Mouse (Mus musculus): ENCODE measurements around the gene Fap. TPM values are rescaled to one million over a fixed set of nuclear protein-coding genes. Genes with fewer than 3 reads are reported as not detected.
A peak's percentile ranks its signal among the peaks of the same experiment; 100 is the strongest.

The Fap gene
- polyA plus RNA-seq, 1 experiment from 2014 or later = 0.96 TPM

DNA sequence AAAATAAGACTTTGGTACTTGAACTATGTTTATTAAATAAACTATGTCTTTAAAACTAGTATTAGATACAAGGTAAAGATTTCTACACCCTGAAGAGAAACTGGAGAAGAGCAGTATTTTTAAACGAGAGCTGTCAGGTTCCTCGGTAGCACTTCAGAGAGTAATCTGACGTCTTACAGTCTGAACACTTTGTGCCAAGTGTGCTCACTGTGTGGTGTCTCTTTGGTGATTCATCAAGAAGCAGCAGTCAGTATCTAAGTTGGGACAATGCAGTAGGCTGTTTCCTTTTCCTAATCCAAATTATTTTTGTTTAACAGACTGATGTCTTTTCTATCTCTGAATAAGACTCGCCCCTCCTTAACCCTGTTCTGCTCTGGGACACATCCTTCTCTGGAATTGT lies 78.5 kb downstream of the Fap start:
- H3K27ac ChIP-seq (replicated peaks; ENCODE audit: low read depth, low read length) = no peak overlapping the region
- H3K4me1 ChIP-seq (ENCODE audit: control insufficient read depth, insufficient read depth, low read length) = 0 out of 2 replicates have a peak, but pooled peaks cover 2% of the 10 kb centered on the region
- H3K27me3 ChIP-seq (ENCODE audit: control insufficient read depth, insufficient read depth, low read length) = no peaks in the 10 kb centered on the region
- WGBS = 85% methylated on average over 4 of the region's 4 CpGs
- H3K9ac ChIP-seq (replicated peaks; ENCODE audit: low read length) = no peak overlapping the region
- DNase-seq = no peak
- no peaks in the 10 kb centered on the region for H3K36me3 ChIP-seq (ENCODE audit: control insufficient read depth, insufficient read depth, low read length)
- H3K4me3 ChIP-seq (replicated peaks; ENCODE audit: low read depth, low read length) = no peak overlapping the region
- H3K4me2 ChIP-seq (ENCODE audit: low read length) = no peak overlapping the region
- no peak for ATAC-seq (ENCODE audit: low FRiP score, low TSS enrichment)
- H3K9me3 ChIP-seq (ENCODE audit: control insufficient read depth, low read length) = no peaks in the 10 kb centered on the region

DNA sequence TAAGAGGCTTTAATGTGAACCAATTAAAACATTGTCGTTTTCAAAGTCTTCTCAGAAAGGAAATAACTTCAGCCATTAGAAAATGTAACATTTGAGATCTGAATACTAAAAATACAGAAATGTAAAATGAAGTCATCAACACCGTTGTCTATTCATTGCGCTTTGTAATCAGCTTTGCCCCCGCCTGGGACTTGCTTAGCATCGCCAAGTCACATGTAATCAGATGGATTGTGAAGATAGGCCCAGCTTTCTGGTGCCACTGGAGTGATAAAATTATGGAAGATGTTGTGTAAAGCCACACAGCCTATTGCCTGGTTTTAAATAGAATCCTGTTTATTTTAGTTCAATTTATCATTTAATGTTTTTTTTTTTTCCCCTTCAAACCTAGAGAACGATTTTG lies 84.0 kb downstream of the Fap start:
- no peaks in the 10 kb centered on the region for H3K27me3 ChIP-seq (ENCODE audit: control insufficient read depth, insufficient read depth, low read length)
- no peaks in the 10 kb centered on the region for H3K36me3 ChIP-seq (ENCODE audit: control insufficient read depth, insufficient read depth, low read length)
- 76% methylated on average over 6 of the region's 6 CpGs for WGBS
- H3K27ac ChIP-seq (replicated peaks; ENCODE audit: low read depth, low read length) = no peak overlapping the region
- no peak overlapping the region for H3K4me2 ChIP-seq (ENCODE audit: low read length)
- H3K4me3 ChIP-seq (replicated peaks; ENCODE audit: low read depth, low read length) = no peak overlapping the region
- H3K4me1 ChIP-seq (ENCODE audit: control insufficient read depth, insufficient read depth, low read length) = no peaks in the 10 kb centered on the region
- no peak for DNase-seq
- no peaks in the 10 kb centered on the region for H3K9me3 ChIP-seq (ENCODE audit: control insufficient read depth, low read length)
- ATAC-seq (ENCODE audit: low FRiP score, low TSS enrichment) = no peak
- no peak overlapping the region for H3K9ac ChIP-seq (replicated peaks; ENCODE audit: low read length)

DNA sequence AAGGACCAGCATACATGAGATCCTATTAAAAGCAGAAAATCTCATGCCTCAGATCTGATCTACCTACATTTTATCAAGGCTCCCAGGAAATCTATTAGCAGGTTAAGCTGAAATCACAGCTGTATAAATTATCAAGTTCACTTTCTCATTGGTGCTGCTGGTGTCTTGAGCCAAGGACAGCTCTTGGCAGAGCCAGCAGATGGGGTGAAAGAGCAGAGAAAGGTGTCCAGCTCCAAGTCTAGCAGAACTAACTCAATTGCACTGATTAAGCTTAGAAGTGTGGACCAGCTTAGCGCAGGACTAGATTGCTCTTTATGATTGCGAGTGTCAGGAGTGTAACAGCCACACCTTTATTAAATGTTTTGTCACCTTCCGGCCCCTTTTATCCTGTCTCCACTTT lies 89.0 kb downstream of the Fap start:
- Histone ChIP-seq H3K36me3 (ENCODE audit: control insufficient read depth, insufficient read depth, low read length) (no peaks in the 10 kb centered on the region), H3K4me3 (replicated peaks; ENCODE audit: low read depth, low read length) (no peak overlapping the region), H3K4me2 (ENCODE audit: low read length) (no peak overlapping the region), H3K9me3 (ENCODE audit: control insufficient read depth, low read length) (no peaks in the 10 kb centered on the region), H3K4me1 (ENCODE audit: control insufficient read depth, insufficient read depth, low read length) (0 out of 2 replicates have a peak, but pooled peaks cover 3% of the 10 kb centered on the region), H3K27me3 (ENCODE audit: control insufficient read depth, insufficient read depth, low read length) (no peaks in the 10 kb centered on the region), H3K9ac (replicated peaks; ENCODE audit: low read length) (no peak overlapping the region), H3K27ac (replicated peaks; ENCODE audit: low read depth, low read length) (no peak overlapping the region)
- no peak for ATAC-seq (ENCODE audit: low FRiP score, low TSS enrichment)
- 90% methylated on average over 3 of the region's 3 CpGs for WGBS
- DNase-seq = no peak

DNA sequence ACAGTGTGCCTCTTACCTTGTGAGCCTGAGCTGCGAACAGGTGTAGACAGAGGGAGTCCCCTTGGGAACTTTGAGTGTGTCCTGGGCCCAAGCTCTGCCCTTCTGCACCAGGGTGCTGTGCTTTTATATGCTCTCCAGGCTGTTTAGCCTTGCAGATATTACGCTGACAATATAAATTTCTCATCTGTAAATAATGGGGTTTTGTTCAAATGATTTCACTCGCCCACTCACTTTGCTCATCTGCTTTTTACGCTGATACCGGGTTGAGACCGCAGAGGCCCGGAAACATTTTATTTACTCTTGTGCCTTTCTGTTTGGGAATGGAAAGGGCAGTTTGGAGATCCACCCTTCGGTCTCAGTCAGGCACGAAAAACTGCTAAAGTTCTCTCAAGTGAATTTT lies 90.3 kb downstream of the Fap start, which contains the start of gene Gcg:
Gene Gcg, minus strand, starts transcription at position 101 of the 400 bp plus-strand sequence.
- no peak for ATAC-seq (ENCODE audit: low FRiP score, low TSS enrichment)
- Histone ChIP-seq H3K9me3 (ENCODE audit: control insufficient read depth, low read length) (no peaks in the 10 kb centered on the region), H3K4me3 (replicated peaks; ENCODE audit: low read depth, low read length) (no peak within 1 kb of the TSS), H3K27ac (replicated peaks; ENCODE audit: low read depth, low read length) (no peak within 1 kb of the TSS), H3K9ac (replicated peaks; ENCODE audit: low read length) (no peak within 1 kb of the TSS), H3K36me3 (ENCODE audit: control insufficient read depth, insufficient read depth, low read length) (no peaks in the 10 kb centered on the region), H3K4me2 (ENCODE audit: low read length) (no peak within 1 kb of the TSS), H3K4me1 (ENCODE audit: control insufficient read depth, insufficient read depth, low read length) (0 out of 2 replicates have a peak, but pooled peaks cover 3% of the 10 kb centered on the region), H3K27me3 (ENCODE audit: control insufficient read depth, insufficient read depth, low read length) (no peaks in the 10 kb centered on the region)
- DNase-seq = no peak
- WGBS = 91% methylated on average over 9 of the region's 9 CpGs

DNA sequence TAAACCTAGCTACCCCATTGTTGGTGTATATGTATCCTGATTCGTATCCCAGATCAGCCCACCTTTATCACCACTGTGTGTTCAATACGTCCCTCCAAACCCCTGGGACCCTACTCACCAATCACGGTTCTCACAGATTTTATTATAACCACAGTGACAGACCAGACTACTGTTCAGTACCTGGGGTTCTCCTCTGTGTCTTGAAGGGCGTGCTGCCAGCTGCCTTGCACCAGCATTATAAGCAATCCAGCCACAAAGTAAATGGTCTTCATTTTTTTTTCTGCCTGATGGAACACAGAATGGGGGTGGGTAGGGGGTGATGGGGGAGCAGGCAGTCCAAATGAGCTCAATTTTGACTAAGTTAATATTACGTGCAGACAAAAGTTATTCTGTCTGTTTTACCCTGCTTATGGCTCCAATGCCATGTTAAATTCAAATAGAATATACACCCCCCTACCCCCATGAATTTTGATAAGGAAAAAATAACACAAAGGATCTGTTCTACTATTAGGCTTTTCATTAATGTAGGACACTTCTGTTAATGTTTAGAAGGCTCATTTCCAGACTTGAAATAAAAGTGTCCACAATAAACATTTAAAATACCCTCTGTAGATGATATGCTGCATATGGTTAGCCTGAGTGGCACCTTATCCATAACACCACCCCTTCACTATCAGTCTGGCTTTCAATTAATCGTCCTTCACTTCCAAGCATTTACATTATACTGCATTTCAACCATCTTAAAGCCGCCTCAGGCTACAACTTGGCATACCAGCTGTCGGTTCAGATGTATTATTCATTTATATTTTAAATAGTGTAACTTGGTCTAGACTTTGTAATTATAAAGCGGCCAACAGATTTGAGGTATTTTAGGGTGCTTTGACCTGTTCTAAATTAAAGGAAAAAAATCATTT lies 93.3 kb downstream of the Fap start:
- Histone ChIP-seq H3K36me3 (ENCODE audit: control insufficient read depth, insufficient read depth, low read length) (no peaks in the 10 kb centered on the region), H3K4me1 (ENCODE audit: control insufficient read depth, insufficient read depth, low read length) (0 out of 2 replicates have a peak, but pooled peaks cover 3% of the 10 kb centered on the region), H3K9ac (replicated peaks; ENCODE audit: low read length) (no peak overlapping the region), H3K4me3 (replicated peaks; ENCODE audit: low read depth, low read length) (no peak overlapping the region), H3K9me3 (ENCODE audit: control insufficient read depth, low read length) (no peaks in the 10 kb centered on the region), H3K4me2 (ENCODE audit: low read length) (no peak overlapping the region), H3K27ac (replicated peaks; ENCODE audit: low read depth, low read length) (peak overlapping the region; percentile 53; the same call in 1 of the 2 replicates), H3K27me3 (ENCODE audit: control insufficient read depth, insufficient read depth, low read length) (no peaks in the 10 kb centered on the region)
- ATAC-seq (ENCODE audit: low FRiP score, low TSS enrichment) = peak; percentile 81
- 51% methylated on average over 9 of the region's 9 CpGs for WGBS
- peak; percentile 65 for DNase-seq

DNA sequence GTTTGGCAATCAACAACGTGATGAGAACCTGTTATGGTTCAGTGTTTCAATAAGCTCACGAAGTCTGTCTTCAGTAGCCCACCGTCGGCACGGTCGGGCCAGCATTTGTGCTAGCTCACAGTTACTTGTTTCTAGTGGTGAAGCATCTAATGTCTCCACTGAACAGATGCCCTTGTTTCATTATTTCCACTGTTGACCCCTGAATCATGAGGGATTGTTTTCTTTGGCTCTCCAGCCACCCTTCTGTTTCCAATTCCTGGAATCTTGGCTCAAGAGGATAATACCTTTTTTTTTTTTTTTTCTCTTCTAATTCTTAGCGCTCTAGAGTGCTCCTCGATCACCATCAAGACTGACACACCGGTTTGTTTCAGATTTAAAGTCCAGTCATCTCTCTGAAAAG lies 104.3 kb downstream of the Fap start:
- 85% methylated on average over 9 of the region's 9 CpGs for WGBS
- H3K4me2 ChIP-seq (ENCODE audit: low read length) = no peak overlapping the region
- DNase-seq = no peak
- H3K27me3 ChIP-seq (ENCODE audit: control insufficient read depth, insufficient read depth, low read length) = no peaks in the 10 kb centered on the region
- H3K9me3 ChIP-seq (ENCODE audit: control insufficient read depth, low read length) = no peaks in the 10 kb centered on the region
- no peak for ATAC-seq (ENCODE audit: low FRiP score, low TSS enrichment)
- no peaks in the 10 kb centered on the region for H3K36me3 ChIP-seq (ENCODE audit: control insufficient read depth, insufficient read depth, low read length)
- H3K4me1 ChIP-seq (ENCODE audit: control insufficient read depth, insufficient read depth, low read length) = no peaks in the 10 kb centered on the region
- H3K27ac ChIP-seq (replicated peaks; ENCODE audit: low read depth, low read length) = no peak overlapping the region
- no peak overlapping the region for H3K4me3 ChIP-seq (replicated peaks; ENCODE audit: low read depth, low read length)
- no peak overlapping the region for H3K9ac ChIP-seq (replicated peaks; ENCODE audit: low read length)

DNA sequence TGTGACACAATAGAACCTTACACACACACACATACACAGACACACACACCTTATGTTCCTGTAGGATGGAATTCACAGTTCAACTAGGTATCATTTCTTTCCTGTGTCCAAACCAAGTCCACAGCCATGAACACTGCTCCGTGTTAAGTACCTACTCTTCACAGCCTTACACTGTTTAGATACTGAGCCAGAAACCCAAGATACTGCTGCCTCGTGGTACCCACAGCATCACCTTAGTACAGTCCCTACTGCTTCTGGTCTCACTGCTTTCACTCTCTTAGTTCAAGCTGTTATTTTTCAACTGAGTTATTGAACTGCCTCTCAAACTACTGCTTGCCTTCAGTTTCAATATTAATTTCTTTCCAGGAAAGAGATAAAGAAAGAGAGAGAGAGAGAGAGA lies 110.6 kb downstream of the Fap start:
- no peaks in the 10 kb centered on the region for H3K4me1 ChIP-seq (ENCODE audit: control insufficient read depth, insufficient read depth, low read length)
- H3K4me2 ChIP-seq (ENCODE audit: low read length) = no peak overlapping the region
- H3K36me3 ChIP-seq (ENCODE audit: control insufficient read depth, insufficient read depth, low read length) = no peaks in the 10 kb centered on the region
- H3K27me3 ChIP-seq (ENCODE audit: control insufficient read depth, insufficient read depth, low read length) = no peaks in the 10 kb centered on the region
- H3K27ac ChIP-seq (replicated peaks; ENCODE audit: low read depth, low read length) = no peak overlapping the region
- H3K9ac ChIP-seq (replicated peaks; ENCODE audit: low read length) = no peak overlapping the region
- no peak overlapping the region for H3K4me3 ChIP-seq (replicated peaks; ENCODE audit: low read depth, low read length)
- DNase-seq = no peak
- H3K9me3 ChIP-seq (ENCODE audit: control insufficient read depth, low read length) = no peaks in the 10 kb centered on the region
- WGBS = 81% methylated on average over 2 of the region's 2 CpGs
- no peak for ATAC-seq (ENCODE audit: low FRiP score, low TSS enrichment)

DNA sequence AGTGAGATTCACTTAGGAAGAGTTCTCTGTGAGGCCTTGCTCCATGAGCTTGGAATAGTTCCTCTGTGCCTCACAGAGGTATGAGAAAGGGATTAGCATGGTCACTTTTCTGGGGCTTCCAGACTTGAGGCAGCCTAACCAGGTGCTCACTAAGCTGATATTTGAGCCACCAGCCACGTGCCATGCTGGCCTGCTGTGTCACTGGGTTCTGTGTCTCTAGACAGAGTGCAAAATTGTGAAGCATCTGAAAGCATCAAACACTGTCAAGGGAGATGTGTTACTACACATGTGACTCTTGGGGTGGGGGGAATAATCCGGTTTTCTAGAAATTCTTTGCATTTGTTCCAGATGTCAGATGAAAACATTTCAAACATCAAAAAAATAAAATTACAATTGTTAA lies 111.7 kb downstream of the Fap start:
- ATAC-seq (ENCODE audit: low FRiP score, low TSS enrichment) (no peak), DNase-seq (no peak)
- Histone ChIP-seq H3K27me3 (ENCODE audit: control insufficient read depth, insufficient read depth, low read length) (no peaks in the 10 kb centered on the region), H3K4me2 (ENCODE audit: low read length) (no peak overlapping the region), H3K9me3 (ENCODE audit: control insufficient read depth, low read length) (no peaks in the 10 kb centered on the region), H3K4me3 (replicated peaks; ENCODE audit: low read depth, low read length) (no peak overlapping the region), H3K27ac (replicated peaks; ENCODE audit: low read depth, low read length) (no peak overlapping the region), H3K4me1 (ENCODE audit: control insufficient read depth, insufficient read depth, low read length) (no peaks in the 10 kb centered on the region), H3K36me3 (ENCODE audit: control insufficient read depth, insufficient read depth, low read length) (no peaks in the 10 kb centered on the region), H3K9ac (replicated peaks; ENCODE audit: low read length) (no peak overlapping the region)
- 84% methylated on average over 2 of the region's 2 CpGs for WGBS
